20 mouse cellular contexts compared by ENCODE assay signal in the genomic region with DNA sequence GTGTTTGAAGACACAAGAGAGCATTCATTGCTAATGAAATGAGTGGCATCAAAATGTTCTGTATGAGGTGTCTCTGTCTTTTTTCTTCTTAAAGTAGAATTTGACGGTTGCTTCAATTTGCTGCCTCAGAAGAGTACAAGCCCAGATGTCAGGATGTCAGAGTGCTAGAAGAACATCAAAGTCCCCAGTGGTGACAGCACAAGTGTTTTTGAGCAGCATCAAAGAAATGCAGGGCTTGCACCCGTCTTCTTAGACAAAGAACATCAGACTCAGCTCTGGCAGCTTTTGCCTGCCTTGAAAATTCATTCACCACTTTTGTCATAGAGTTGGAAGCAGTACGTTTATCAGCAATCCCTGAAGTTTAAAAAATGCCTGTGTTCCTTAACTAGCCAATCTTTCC. TPM values are rescaled to one million over a fixed set of nuclear protein-coding genes. Genes with fewer than 3 reads are reported as not detected.
DNase-seq lines count a peak whose midpoint lies in the region; ATAC-seq and TF ChIP-seq lines count a peak whose summit lies in the region.
"Had no signal": no experiment of that assay in that cellular context is flagged by ENCODE, and none has a peak within 500 bp of the region (broad histone marks: within the 10 kb centered on the region; RNA-seq: fewer than 3 reads in every experiment).

No protein-coding gene starts in this region.

- H3K4me3 ChIP-seq in hindbrain, embryonic 11.5 days (ENCODE audit: low read depth, low read length) = no peak overlapping the region
- H3K4me3 ChIP-seq: embryonic facial prominence, embryonic 10.5 days; forebrain, embryonic 13.5 days; heart, adult 2 months; heart, embryonic 12.5 days; hindbrain, embryonic 10.5 days; hindbrain, embryonic 15.5 days had no signal

- no peak for TF ChIP-seq POLR2A in brain, embryonic 14.5 days (IDR thresholded peaks at IDR 0.05; ENCODE audit: borderline replicate concordance, extremely low read depth, insufficient read depth, insufficient read length, poor library complexity, severe bottlenecking)

- DNase-seq in CD4-positive helper T cell, adult 2 months (ENCODE audit: low read depth, low spot score) = peak; percentile 9
- DNase-seq in brain, embryonic 14.5 days (ENCODE audit: low read depth) = peak; percentile 8
- peak; percentile 74 for DNase-seq in thymus, postnatal 0 days (ENCODE audit: low spot score)
- peak; percentile 17 to 51 for DNase-seq in thymus, postnatal 36 days
- DNase-seq in c-Kit-positive CD71-positive TER-119-positive erythroid progenitor cells, embryonic 14.5 days (ENCODE audit: low spot score) = no peak
- DNase-seq in hindbrain, embryonic 11.5 days (ENCODE audit: low spot score) = no peak
- DNase-seq: adrenal gland, adult 8-10 months; adrenal gland, postnatal 36 days; cerebellum, adult 2 months; cerebellum, postnatal 10 days; forebrain, postnatal 0 days; gastrocnemius, postnatal 14 days; heart, adult 2 months had no signal

- H3K27me3 ChIP-seq in hindbrain, embryonic 11.5 days (ENCODE audit: control insufficient read depth, insufficient read depth, low read length) = no peaks in the 10 kb centered on the region
- H3K27me3 ChIP-seq: forebrain, embryonic 13.5 days; heart, embryonic 12.5 days; hindbrain, embryonic 15.5 days had no signal

- H3K4me1 ChIP-seq in hindbrain, embryonic 11.5 days (replicated peaks; ENCODE audit: control insufficient read depth, insufficient read depth, low read length) = no peaks in the 10 kb centered on the region
- H3K4me1 ChIP-seq: embryonic facial prominence, embryonic 10.5 days; forebrain, embryonic 13.5 days; heart, embryonic 12.5 days; hindbrain, embryonic 10.5 days; hindbrain, embryonic 15.5 days had no signal

- no peak for ATAC-seq in hindbrain, embryonic 11.5 days (ENCODE audit: low FRiP score)
- ATAC-seq: forebrain, embryonic 13.5 days; forebrain, postnatal 0 days had no signal

- no peaks in the 10 kb centered on the region for H3K36me3 ChIP-seq in hindbrain, embryonic 11.5 days (ENCODE audit: control insufficient read depth, insufficient read depth, low read length)
- H3K36me3 ChIP-seq: embryonic facial prominence, embryonic 10.5 days; heart, embryonic 12.5 days; hindbrain, embryonic 10.5 days; hindbrain, embryonic 15.5 days had no signal

- H3K4me2 ChIP-seq in hindbrain, embryonic 11.5 days (replicated peaks; ENCODE audit: low read depth, low read length) = no peak overlapping the region
- H3K4me2 ChIP-seq: forebrain, embryonic 13.5 days; heart, embryonic 12.5 days; hindbrain, embryonic 15.5 days had no signal

- H3K27ac ChIP-seq in hindbrain, embryonic 11.5 days (ENCODE audit: low read depth, low read length) = no peak overlapping the region
- H3K27ac ChIP-seq: embryonic facial prominence, embryonic 10.5 days; forebrain, embryonic 13.5 days; heart, adult 2 months; hindbrain, embryonic 10.5 days; hindbrain, embryonic 15.5 days had no signal

- no peak for TF ChIP-seq CTCF in brain, embryonic 14.5 days (IDR thresholded peaks at IDR 0.05; ENCODE audit: borderline replicate concordance, extremely low read depth, insufficient read depth, insufficient read length)

- WGBS in hindbrain, embryonic 11.5 days = 50% methylated on average over 3 of the region's 3 CpGs

- no peaks in the 10 kb centered on the region for H3K9me3 ChIP-seq in hindbrain, embryonic 11.5 days (ENCODE audit: control insufficient read depth, low read length)
- H3K9me3 ChIP-seq: embryonic facial prominence, embryonic 10.5 days; forebrain, embryonic 13.5 days; heart, embryonic 12.5 days; hindbrain, embryonic 10.5 days; hindbrain, embryonic 15.5 days had no signal

- no peak overlapping the region for H3K9ac ChIP-seq in hindbrain, embryonic 11.5 days (ENCODE audit: low read depth, low read length)
- H3K9ac ChIP-seq: forebrain, embryonic 13.5 days; forebrain, postnatal 0 days; heart, embryonic 12.5 days; hindbrain, embryonic 15.5 days had no signal

RNA-seq across cellular contexts. Expression of a gene that starts 44.5 kb away (rescaled TPM):
- polyA plus RNA-seq in brain, embryonic 14.5 days (2012; rRNA removed) = 0.45 TPM in 1 of 2 replicates, not detected in the other
- 0.17 TPM in 1 of 2 replicates, not detected in the other for polyA plus RNA-seq in thymus, postnatal 0 days (2015; fragmentation: Nextera tagmentation; extraction: Ambion mirVana)
- not detected in 2 replicates for polyA plus RNA-seq in hindbrain, embryonic 11.5 days (2014; fragmentation: Nextera tagmentation; extraction: Ambion mirVana)
- polyA plus RNA-seq: cerebellum, adult 2 months; embryonic facial prominence, embryonic 10.5 days; embryonic facial prominence, embryonic 14.5 days; forebrain, embryonic 13.5 days; forebrain, postnatal 0 days; heart, adult 2 months; heart, embryonic 12.5 days; heart, embryonic 16.5 days; hindbrain, embryonic 10.5 days; hindbrain, embryonic 15.5 days had no signal

Comparison
In these comparisons a context has a peak if more than half of its experiments do, and no peak if none do; other contexts are left out.
1. DNase-seq: peak in CD4-positive helper T cell, adult 2 months (single experiment), brain, embryonic 14.5 days (single experiment), thymus, postnatal 0 days (single experiment) and thymus, postnatal 36 days (2 of 2); none in c-Kit-positive CD71-positive TER-119-positive erythroid progenitor cells, embryonic 14.5 days (single experiment) and hindbrain, embryonic 11.5 days (single experiment).